Mouse (Mus musculus) liver, embryonic 16.5 days (tissue): ENCODE data around the gene Uba6. TPM values are rescaled to one million over a fixed set of nuclear protein-coding genes. Genes with fewer than 3 reads are reported as not detected.

Experiments used
- ATAC-seq: fragments of 200-750 bp; cut with Nextera tagmentation; 2 replicates; pipeline ENCODE4 v1.8.0; 2017; ENCODE audit warnings: low read depth, mild to moderate bottlenecking, moderate number of reproducible peaks, moderate library complexity
- H3K27ac ChIP-seq: fragments of 300-500 bp; sonication (generic); 2 replicates; pipeline ENCODE4 v1.5.1; 2014; ENCODE audit warnings: mild to moderate bottlenecking, low read length
- H3K27me3 ChIP-seq: fragments of 300-500 bp; sonication (generic); 2 replicates; pipeline ENCODE4 v1.6.1; 2014; ENCODE audit warnings: low read depth, low read length, mixed read lengths; ENCODE audit not compliant: control insufficient read depth, insufficient read depth
- H3K36me3 ChIP-seq: fragments of 300-500 bp; sonication (generic); 2 replicates; pipeline ENCODE4 v1.6.1; 2014; ENCODE audit warnings: mild to moderate bottlenecking; ENCODE audit not compliant: control insufficient read depth, insufficient read depth
- H3K4me1 ChIP-seq: fragments of 300-500 bp; sonication (generic); 2 replicates; pipeline ENCODE4 v1.6.1; 2014; ENCODE audit warnings: low read depth, low read length, mixed read lengths; ENCODE audit not compliant: control insufficient read depth
- H3K4me2 ChIP-seq: fragments of 300-500 bp; sonication (generic); 2 replicates; pipeline ENCODE4 v1.6.1; 2014; ENCODE audit warnings: low read depth, low read length, mixed read lengths
- H3K4me3 ChIP-seq: fragments of 300-500 bp; sonication (generic); 2 replicates; pipeline ENCODE4 v1.5.1; 2014; ENCODE audit warnings: low read depth, mild to moderate bottlenecking, low read length
- H3K9ac ChIP-seq: fragments of 300-500 bp; sonication (generic); 2 replicates; pipeline ENCODE4 v1.6.1; 2014; ENCODE audit warnings: low read depth, low read length
- H3K9me3 ChIP-seq: fragments of 300-500 bp; sonication (generic); replicated peaks from 2 replicates; pipeline ENCODE4 v1.6.1; 2016; ENCODE audit warnings: low read length; ENCODE audit not compliant: control insufficient read depth
- WGBS: fragments of 180-500 bp; shearing (Covaris S2); extraction: QIAGEN DNeasy Blood & Tissue Kit; methylation state at CpG from one replicate; pipeline ENCODE4 v1.1.7; 2014; ENCODE audit not compliant: insufficient replicate concordance; 5-methylcytosine and 5-hydroxymethylcytosine counted together
- polyA plus RNA-seq: library from polyadenylated mRNA; unstranded; fragments of >200 nt; fragmentation: Nextera tagmentation; extraction: Ambion mirVana; gene quantifications from 2 replicates; pipeline ENCODE4 v1.2.1, GENCODE M21; 2015

The Uba6 gene
- polyA plus RNA-seq, 1 experiment from 2014 or later: 3.4 TPM

DNA sequence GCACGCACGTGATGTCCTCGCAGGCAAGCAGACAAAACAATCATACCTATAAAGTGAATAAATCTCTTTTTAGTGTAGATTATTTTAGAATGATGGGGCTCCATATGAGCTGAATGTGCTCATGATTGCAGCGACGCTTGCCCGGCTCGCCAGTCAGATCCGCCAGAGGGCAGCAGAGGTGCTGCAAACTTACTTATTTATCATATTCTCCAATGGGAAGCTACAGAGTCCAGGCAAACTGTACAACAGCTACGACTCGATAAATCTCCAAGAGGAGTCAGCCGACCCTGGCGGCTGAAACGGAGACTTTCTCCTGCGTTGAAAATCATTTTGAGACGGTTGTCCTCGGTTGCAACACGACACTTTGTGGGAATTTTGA, 106.1 kb downstream of the Uba6 start:
- Histone ChIP-seq H3K27ac (peak overlapping the region; percentile 85), H3K9ac (peak overlapping the region; percentile 59), H3K27me3 (no peaks in the 10 kb centered on the region), H3K4me1 (peaks cover 30% of the 10 kb centered on the region), H3K4me2 (peak overlapping the region; percentile 85), H3K4me3 (peak overlapping the region; percentile 64), H3K9me3 (no peaks in the 10 kb centered on the region), H3K36me3 (no peaks in the 10 kb centered on the region)
- ATAC-seq: peak; percentile 10; the same call in 1 of the 2 replicates
- under 1% methylated on average over 17 of the region's 17 CpGs for WGBS

DNA sequence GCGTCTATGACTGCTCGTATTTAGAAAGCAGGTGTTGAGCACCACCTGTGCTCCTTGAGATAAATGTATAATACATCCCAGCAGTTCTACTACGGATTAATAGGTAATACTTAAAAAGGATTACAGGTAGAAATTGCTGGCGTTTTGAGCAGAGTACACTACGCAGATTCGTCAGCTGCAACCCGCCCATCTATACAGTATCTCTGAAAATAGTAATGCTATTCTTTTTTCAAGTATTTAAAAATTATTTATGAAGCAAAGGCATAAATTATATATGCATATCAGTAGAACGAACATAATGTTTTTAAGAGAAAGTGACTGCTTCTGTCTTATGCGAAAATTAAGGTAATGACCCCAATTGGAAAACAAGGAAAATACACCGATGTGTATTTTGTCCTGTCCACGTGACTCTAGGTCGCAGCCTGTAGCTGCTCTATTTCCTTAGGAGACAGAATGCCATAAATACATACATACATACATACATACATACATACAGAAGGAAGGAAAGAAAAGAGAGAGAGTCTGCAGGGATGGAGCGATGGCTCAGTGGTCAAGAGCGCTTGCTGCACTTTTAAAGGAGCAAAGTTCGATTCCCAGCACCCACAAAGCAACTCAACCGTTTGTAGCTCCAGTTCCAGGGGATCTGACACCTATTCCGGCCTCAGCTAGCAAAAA, 106.6 kb downstream of the Uba6 start:
- H3K27ac ChIP-seq: peak overlapping the region; percentile 85
- H3K4me1 ChIP-seq: peaks cover 30% of the 10 kb centered on the region
- under 1% methylated on average over 17 of the region's 17 CpGs for WGBS
- no peaks in the 10 kb centered on the region for H3K27me3 ChIP-seq
- no peaks in the 10 kb centered on the region for H3K9me3 ChIP-seq
- ATAC-seq: peak; percentile 17
- no peaks in the 10 kb centered on the region for H3K36me3 ChIP-seq
- peak overlapping the region; percentile 64 for H3K4me3 ChIP-seq
- H3K9ac ChIP-seq: peak overlapping the region; percentile 59
- peak overlapping the region; percentile 85 for H3K4me2 ChIP-seq

DNA sequence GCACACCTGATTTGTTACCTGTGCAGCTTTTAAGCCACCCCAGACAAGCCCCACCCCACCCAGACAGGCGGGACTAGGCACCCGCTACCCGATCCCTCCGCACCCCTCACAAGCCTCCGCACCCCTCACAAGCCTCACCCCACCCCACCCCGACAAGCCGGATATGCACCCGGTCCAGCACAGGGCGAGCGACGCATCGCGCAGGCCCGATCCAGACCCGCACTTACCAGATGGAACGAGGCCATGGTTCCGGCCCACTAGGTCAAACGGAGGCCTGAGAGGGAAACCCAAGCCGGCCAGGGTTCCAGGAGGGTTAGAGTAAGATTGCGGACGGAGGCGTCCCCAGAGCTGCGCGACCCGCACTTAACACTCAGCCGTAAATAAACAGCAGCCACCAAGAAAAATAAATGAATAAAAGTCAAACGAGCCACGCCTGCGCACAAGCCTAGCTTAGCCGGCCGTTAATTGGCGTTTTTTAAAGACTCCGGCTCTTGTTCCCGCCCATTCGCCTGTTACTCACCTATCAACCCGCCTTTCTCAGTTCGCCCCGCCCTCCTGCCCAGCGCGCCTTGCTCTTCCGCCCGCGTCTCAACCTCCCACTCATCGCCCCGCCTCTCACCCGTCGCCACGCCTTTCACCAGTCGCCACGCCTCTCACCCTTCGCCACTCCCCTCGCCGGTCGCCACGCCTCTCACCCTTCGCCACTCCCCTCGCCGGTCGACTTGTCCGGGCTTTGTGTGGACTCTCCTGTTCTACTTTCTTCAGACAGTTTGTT, 107.3 kb downstream of the Uba6 start, which contains the start of gene Cenpc1:
TSS of gene Cenpc1 (minus strand) at position 483 of the 775 bp plus-strand sequence.
- Histone ChIP-seq H3K9me3 (no peaks in the 10 kb centered on the region), H3K36me3 (no peaks in the 10 kb centered on the region), H3K4me2 (peak within 1 kb of the TSS; percentile 85), H3K4me1 (peaks cover 30% of the 10 kb centered on the region), H3K9ac (peak within 1 kb of the TSS; percentile 86), H3K27me3 (no peaks in the 10 kb centered on the region), H3K27ac (peak within 1 kb of the TSS; percentile 99), H3K4me3 (peak within 1 kb of the TSS; percentile 90)
- under 1% methylated on average over 60 of the region's 60 CpGs for WGBS
- ATAC-seq: peak; percentile 90

DNA sequence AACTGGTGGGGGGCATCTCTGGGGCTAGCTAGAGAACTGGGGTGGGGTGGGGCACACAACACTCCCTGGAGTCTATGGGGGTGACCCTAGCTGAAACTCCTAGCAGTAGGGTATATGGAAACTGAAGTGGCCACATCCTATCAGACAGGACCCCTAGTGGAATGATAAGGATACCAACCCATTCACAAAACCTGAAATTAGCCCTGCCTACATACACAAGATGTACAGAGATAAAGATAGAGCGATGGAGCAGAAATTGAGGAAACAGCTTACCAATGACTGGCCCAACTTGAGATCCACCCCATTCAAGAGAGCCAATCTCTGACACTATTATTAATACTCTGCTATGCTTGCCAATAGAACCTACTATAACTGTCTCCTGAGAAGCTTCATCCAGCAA, 109.1 kb downstream of the Uba6 start:
- no peaks in the 10 kb centered on the region for H3K27me3 ChIP-seq
- H3K36me3 ChIP-seq: no peaks in the 10 kb centered on the region
- H3K27ac ChIP-seq: peak overlapping the region; percentile 1
- H3K9ac ChIP-seq: peak overlapping the region; percentile 22; the same call in 1 of the 2 replicates
- no peak for ATAC-seq
- peak overlapping the region; percentile 65 for H3K4me2 ChIP-seq
- H3K9me3 ChIP-seq: no peaks in the 10 kb centered on the region
- H3K4me1 ChIP-seq: peaks cover 24% of the 10 kb centered on the region
- 24% methylated on average over 1 of the region's 1 CpGs for WGBS
- peak overlapping the region; percentile 90 for H3K4me3 ChIP-seq

Other genes with a start within 250 kb of the Uba6 start
- 12.9 and 15.0 TPM in 2 replicates for gene Cenpc1, start 107.2 kb downstream of the Uba6 start, polyA plus RNA-seq
- 2.6 and 2.9 TPM in 2 replicates for gene Stap1, start 101.1 kb downstream of the Uba6 start, polyA plus RNA-seq
- gene Gnrhr, start 25.1 kb upstream of the Uba6 start, polyA plus RNA-seq: not detected in 2 replicates
- not detected in 2 replicates for gene Tmprss11c, start 116.5 kb upstream of the Uba6 start, polyA plus RNA-seq
- gene Tmprss11d, start 200.6 kb upstream of the Uba6 start, polyA plus RNA-seq: not detected in 2 replicates